Mouse (Mus musculus) B cell, adult 62 days (primary cell): ENCODE measurements around the gene Ildr1. TPM values are rescaled to one million over a fixed set of nuclear protein-coding genes. Genes with fewer than 3 reads are reported as not detected.

Source experiments
- total RNA-seq: library from RNA; stranded (reverse); gene quantifications from 4 replicates; pipeline ENCODE4 v1.2.4, GENCODE M21; 2023

The Ildr1 gene
- total RNA-seq, result 20.1 to 24.4 TPM (median 22.1 TPM) in 4 replicates

GRCm38 (mm10) chr16:36693818-36694413 is at the start of gene Ildr1:
Gene Ildr1 (plus strand): TSS chr16:36693978.

GRCm38 (mm10) chr16:36665782-36666181 is 28.0 kb upstream of the Ildr1 start, which contains the start of gene Cd86:
Gene Cd86 (minus strand): TSS chr16:36666081.

Other genes starting within 250 kb of the Ildr1 start
- not detected in 4 replicates for gene Stfa3, start 238.6 kb upstream of the Ildr1 start, total RNA-seq
- not detected in 4 replicates for gene Casr, start 131.8 kb upstream of the Ildr1 start, total RNA-seq
- gene Cd86, start 27.9 kb upstream of the Ildr1 start, total RNA-seq, result 165 to 192 TPM (median 175 TPM) in 4 replicates
- gene Slc15a2, start 91.0 kb downstream of the Ildr1 start, total RNA-seq, result 16.8 to 100 TPM (median 29.4 TPM) in 4 replicates
- gene Iqcb1, start 134.4 kb downstream of the Ildr1 start, total RNA-seq, result 84.7 to 126 TPM (median 104 TPM) in 4 replicates
- gene Eaf2, start 181.0 kb downstream of the Ildr1 start, total RNA-seq, result 8.1 to 12.0 TPM (median 10.4 TPM) in 4 replicates
- 34.5 to 47.8 TPM (median 38.9 TPM) in 4 replicates for gene Golgb1, start 181.2 kb downstream of the Ildr1 start, total RNA-seq
- 334 to 359 TPM (median 340 TPM) in 4 replicates for gene Hcls1, start 241.0 kb downstream of the Ildr1 start, total RNA-seq